Mouse (Mus musculus) CH12.LX (cell line): ENCODE data around the gene Plcg2. TPM values are rescaled to one million over a fixed set of nuclear protein-coding genes. Genes with fewer than 3 reads are reported as not detected.

Source experiments
- DNase-seq: peaks from one replicate; pipeline ENCODE4 v3.0.0-alpha.2; 2013; ENCODE audit errors: extremely low read depth
- H3K27ac ChIP-seq: 2 replicates; pipeline ENCODE4 v1.5.1; 2012; ENCODE audit warnings: low read depth, mild to moderate bottlenecking, control low read depth, moderate library complexity; ENCODE audit not compliant: insufficient read depth
- H3K27me3 ChIP-seq: replicated peaks from 2 replicates; pipeline ENCODE3; 2012; ENCODE audit warnings: inconsistent platforms
- H3K36me3 ChIP-seq, 2 experiments: replicated peaks in 1 of 2; 2 replicates each; pipeline versions ENCODE3 to v1.6.1; 2012; ENCODE audit warnings: inconsistent platforms in 1 of 2, low read length in 1 of 2, mild to moderate bottlenecking in 1 of 2, mixed read lengths in 1 of 2, moderate library complexity in 1 of 2; ENCODE audit not compliant: control insufficient read depth in 1 of 2, insufficient read depth in 1 of 2
- H3K4me1 ChIP-seq, 2 experiments: 2 replicates each; pipeline ENCODE4 v1.6.1; 2012; ENCODE audit warnings: inconsistent platforms in 1 of 2, moderate library complexity in 1 of 2; ENCODE audit not compliant: insufficient read depth in 2 of 2, control insufficient read depth in 1 of 2
- H3K4me2 ChIP-seq: 2 replicates; pipeline ENCODE4 v1.6.1; 2012; ENCODE audit warnings: low read depth, mild to moderate bottlenecking, control low read depth; ENCODE audit not compliant: poor library complexity, insufficient read depth, severe bottlenecking
- H3K4me3 ChIP-seq, 3 experiments: fragments of 150-350 bp in 1 of 3; sonication (generic) in 1 of 3; replicated peaks in 1 of 3; 2 replicates each; pipeline versions ENCODE3 to v1.5.1; 2011 to 2012; ENCODE audit warnings: low read depth in 2 of 3, low read length in 2 of 3, mild to moderate bottlenecking in 2 of 3, moderate library complexity in 2 of 3, control low read depth in 1 of 3, improper control_type of control experiment in 1 of 3, inconsistent platforms in 1 of 3, mixed read lengths in 1 of 3; ENCODE audit not compliant: poor library complexity in 1 of 3
- H3K79me2 ChIP-seq: replicated peaks from 2 replicates; pipeline ENCODE4 v1.6.1; 2012; ENCODE audit warnings: mild to moderate bottlenecking, moderate library complexity; ENCODE audit not compliant: control insufficient read depth, poor library complexity, insufficient read depth, severe bottlenecking; ENCODE audit errors: extremely low read depth
- H3K9ac ChIP-seq: 2 replicates; pipeline ENCODE4 v1.6.1; 2012; ENCODE audit warnings: low read depth, mild to moderate bottlenecking, control low read depth, moderate library complexity; ENCODE audit not compliant: insufficient read depth
- H3K9me3 ChIP-seq: replicated peaks from 2 replicates; pipeline ENCODE3; 2012; ENCODE audit warnings: low read length, inconsistent platforms, mixed read lengths
- BHLHE40 ChIP-seq: IDR thresholded peaks from 2 replicates; pipeline ENCODE4 v1.6.1; 2011; ENCODE audit warnings: mild to moderate bottlenecking, low read depth, low read length, improper control_type of control experiment
- CHD1 ChIP-seq: IDR thresholded peaks from 2 replicates; pipeline ENCODE4 v1.6.1; 2012; ENCODE audit warnings: low read depth, low read length, improper control_type of control experiment, inconsistent platforms
- CHD2 ChIP-seq: IDR thresholded peaks from 2 replicates; pipeline ENCODE4 v1.6.1; 2011; ENCODE audit warnings: low read length, improper control_type of control experiment
- CTCF ChIP-seq, 2 experiments: IDR thresholded peaks in 1 of 2; conservative IDR thresholded peaks in 1 of 2; 2 replicates each; pipeline ENCODE4 v1.5.1; 2011 to 2012; ENCODE audit warnings: low read depth in 2 of 2, low read length in 2 of 2, improper control_type of control experiment in 1 of 2, inconsistent platforms in 1 of 2, mild to moderate bottlenecking in 1 of 2, moderate library complexity in 1 of 2
- E2F4 ChIP-seq: IDR thresholded peaks from 2 replicates; pipeline ENCODE4 v1.6.1; 2011; ENCODE audit warnings: low read depth, low read length, improper control_type of control experiment; ENCODE audit not compliant: insufficient replicate concordance
- ELF1 ChIP-seq: IDR thresholded peaks from 2 replicates; pipeline ENCODE4 v1.6.1; 2014; ENCODE audit warnings: low read depth, mild to moderate bottlenecking, inconsistent platforms, low read length, improper control_type of control experiment
- EP300 ChIP-seq: IDR thresholded peaks from 2 replicates; pipeline ENCODE4 v1.6.1; 2011; ENCODE audit warnings: low read length, improper control_type of control experiment
- ETS1 ChIP-seq: conservative IDR thresholded peaks from 2 replicates; pipeline ENCODE4 v1.6.1; 2012; ENCODE audit warnings: low read depth, mild to moderate bottlenecking, inconsistent platforms, low read length, improper control_type of control experiment, moderate library complexity
- GABPA ChIP-seq: IDR thresholded peaks from 2 replicates; pipeline ENCODE4 v1.6.1; 2012; ENCODE audit warnings: low read depth, low read length, improper control_type of control experiment, inconsistent platforms; ENCODE audit not compliant: insufficient replicate concordance
- HCFC1 ChIP-seq: IDR thresholded peaks from 2 replicates; pipeline ENCODE4 v1.6.1; 2012; ENCODE audit warnings: low read depth, mild to moderate bottlenecking, inconsistent platforms, low read length, improper control_type of control experiment
- IRF4 ChIP-seq: IDR thresholded peaks from 2 replicates; pipeline ENCODE4 v1.6.1; 2014; ENCODE audit warnings: low read depth, mild to moderate bottlenecking, inconsistent platforms, low read length, improper control_type of control experiment
- JUN ChIP-seq: IDR thresholded peaks from 2 replicates; pipeline ENCODE4 v1.6.1; 2011; ENCODE audit warnings: low read depth, mild to moderate bottlenecking, low read length, improper control_type of control experiment, moderate library complexity; ENCODE audit not compliant: insufficient read depth
- JUND ChIP-seq: conservative IDR thresholded peaks from 2 replicates; pipeline ENCODE4 v1.6.1; 2011; ENCODE audit warnings: low read depth, low read length, improper control_type of control experiment
- KAT2A ChIP-seq: IDR thresholded peaks from 2 replicates; pipeline ENCODE4 v1.6.1; 2012; ENCODE audit warnings: low read length, improper control_type of control experiment, inconsistent platforms; ENCODE audit not compliant: insufficient replicate concordance
- MAFK ChIP-seq: IDR thresholded peaks from 2 replicates; pipeline ENCODE4 v1.6.1; 2011; ENCODE audit warnings: low read length, improper control_type of control experiment; ENCODE audit not compliant: insufficient replicate concordance
- MAZ ChIP-seq: IDR thresholded peaks from 2 replicates; pipeline ENCODE4 v1.6.1; 2012; ENCODE audit warnings: low read depth, mild to moderate bottlenecking, inconsistent platforms, low read length, improper control_type of control experiment, moderate library complexity
- MXI1 ChIP-seq: IDR thresholded peaks from 2 replicates; pipeline ENCODE4 v1.6.1; 2011; ENCODE audit warnings: mild to moderate bottlenecking, low read depth, low read length, improper control_type of control experiment
- MYC ChIP-seq: IDR thresholded peaks from 2 replicates; pipeline ENCODE4 v1.6.1; 2011; ENCODE audit warnings: low read depth, mild to moderate bottlenecking, improper control_type of control experiment, low read length
- NELFE ChIP-seq: IDR thresholded peaks from 2 replicates; pipeline ENCODE4 v1.6.1; 2011; ENCODE audit warnings: low read depth, low read length, improper control_type of control experiment
- NRF1 ChIP-seq: IDR thresholded peaks from 2 replicates; pipeline ENCODE4 v1.6.1; 2014; ENCODE audit warnings: low read depth, mild to moderate bottlenecking, inconsistent platforms, low read length, improper control_type of control experiment, moderate library complexity
- PAX5 ChIP-seq: IDR thresholded peaks from 2 replicates; pipeline ENCODE4 v1.6.1; 2012; ENCODE audit warnings: low read length, inconsistent platforms, mixed read lengths
- POLR2A ChIP-seq: IDR thresholded peaks from 2 replicates; pipeline ENCODE4 v1.6.1; 2011; ENCODE audit warnings: low read depth, mild to moderate bottlenecking, improper control_type of control experiment, low read length
- POLR2AphosphoS2 ChIP-seq: IDR thresholded peaks from 2 replicates; pipeline ENCODE4 v1.6.1; 2011; ENCODE audit warnings: low read depth, low read length, improper control_type of control experiment
- RAD21 ChIP-seq: IDR thresholded peaks from 2 replicates; pipeline ENCODE4 v1.6.1; 2011; ENCODE audit warnings: low read depth, mild to moderate bottlenecking, low read length, improper control_type of control experiment, moderate library complexity
- RCOR1 ChIP-seq: conservative IDR thresholded peaks from 2 replicates; pipeline ENCODE4 v1.6.1; 2012; ENCODE audit warnings: low read depth, mild to moderate bottlenecking, inconsistent platforms, low read length, improper control_type of control experiment
- SIN3A ChIP-seq: IDR thresholded peaks from 2 replicates; pipeline ENCODE4 v1.6.1; 2012; ENCODE audit warnings: low read length, improper control_type of control experiment, inconsistent platforms
- SMC3 ChIP-seq: IDR thresholded peaks from 2 replicates; pipeline ENCODE4 v1.6.1; 2011; ENCODE audit warnings: low read depth, low read length, improper control_type of control experiment
- TBP ChIP-seq: conservative IDR thresholded peaks from 2 replicates; pipeline ENCODE4 v1.6.1; 2011; ENCODE audit warnings: low read depth, low read length, improper control_type of control experiment
- TCF12 ChIP-seq: IDR thresholded peaks from 2 replicates; pipeline ENCODE4 v1.6.1; 2014; ENCODE audit warnings: low read depth, mild to moderate bottlenecking, inconsistent platforms, low read length, improper control_type of control experiment
- UBTF ChIP-seq: IDR thresholded peaks from 2 replicates; pipeline ENCODE4 v1.6.1; 2012; ENCODE audit warnings: low read depth, mild to moderate bottlenecking, inconsistent platforms, low read length, improper control_type of control experiment, moderate library complexity
- USF1 ChIP-seq: IDR thresholded peaks from 2 replicates; pipeline ENCODE4 v1.6.1; 2014; ENCODE audit warnings: low read depth, mild to moderate bottlenecking, inconsistent platforms, low read length, improper control_type of control experiment
- USF2 ChIP-seq: conservative IDR thresholded peaks from 2 replicates; pipeline ENCODE4 v1.6.1; 2011; ENCODE audit warnings: low read depth, low read length, improper control_type of control experiment
- ZC3H11A ChIP-seq: IDR thresholded peaks from 2 replicates; pipeline ENCODE4 v1.6.1; 2012; ENCODE audit warnings: low read depth, mild to moderate bottlenecking, inconsistent platforms, low read length, improper control_type of control experiment
- ZKSCAN1 ChIP-seq: IDR thresholded peaks from 2 replicates; pipeline ENCODE4 v1.6.1; 2012; ENCODE audit warnings: low read depth, inconsistent platforms, low read length, improper control_type of control experiment, borderline replicate concordance
- ZMIZ1 ChIP-seq: IDR thresholded peaks from 2 replicates; pipeline ENCODE4 v1.6.1; 2012; ENCODE audit warnings: low read depth, mild to moderate bottlenecking, inconsistent platforms, low read length, improper control_type of control experiment
- dilution Hi-C: fragments of 300-500 bp; cut with MboI; formaldehyde crosslinking; loops from 2 replicates; pipeline ENCODE4 v1.14.3; 2020; ENCODE audit warnings: low sequenced_read_pairs; ENCODE audit not compliant: extremely low pct_unique_long_range_greater_than_20kb, extremely low pct_ligation_motif_present
- in situ Hi-C: fragments of 300-500 bp; cut with MboI; formaldehyde crosslinking; loops from 3 replicates; pipeline ENCODE4 v1.14.3; 2019; ENCODE audit warnings: low sequenced_read_pairs, low pct_ligation_motif_present, low pct_unique_long_range_greater_than_20kb, mixed read lengths
- polyA plus RNA-seq: library from polyadenylated mRNA; unstranded; fragments of >175 nt; gene quantifications from 2 replicates; pipeline ENCODE4 v1.2.1, GENCODE M21; 2012; ENCODE audit warnings: low read depth; ENCODE audit not compliant: insufficient read length
- total RNA-seq, 2 experiments: library from RNA; depleted of rRNA; stranded (reverse); fragments of 300-350 nt in 1 of 2; fragments of >200 nt in 1 of 2; gene quantifications; 2 replicates each; pipeline ENCODE4 v1.2.3; 2012 to 2014

Plcg2 gene
- total and polyA plus RNA-seq, 3 experiments = 129 to 196 (median 194) TPM

DNA sequence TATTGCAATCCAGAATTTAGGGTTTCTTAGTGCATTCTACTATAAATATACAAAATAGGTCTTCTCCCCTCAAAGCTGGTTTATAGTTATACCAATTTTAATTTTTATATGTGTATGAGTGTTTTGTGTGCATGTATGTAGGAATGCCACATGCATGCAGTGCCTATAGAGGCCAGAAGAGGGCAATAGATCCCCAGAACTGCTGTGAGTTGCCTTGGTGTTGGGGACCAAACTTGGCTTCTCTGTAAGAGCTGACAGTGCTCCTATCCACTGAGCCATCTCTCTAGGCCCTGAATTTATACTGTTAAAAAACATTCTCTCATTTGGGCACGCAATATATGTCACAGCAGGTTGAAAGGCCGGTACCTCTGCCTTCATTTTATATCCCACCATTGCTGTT lies 147.9 kb downstream of the Plcg2 start:
- Histone ChIP-seq H3K27me3 (no peaks in the 10 kb centered on the region), H3K27ac (no peak overlapping the region), H3K4me2 (no peak overlapping the region), H3K79me2 (no peaks in the 10 kb centered on the region), H3K4me1 (no peaks in the 10 kb centered on the region), H3K4me3 (no peak overlapping the region), H3K9me3 (peaks cover 7% of the 10 kb centered on the region), H3K9ac (no peak overlapping the region), H3K36me3 (no peaks in the 10 kb centered on the region)
- no peak for TF ChIP-seq RCOR1
- no peak for TF ChIP-seq ZMIZ1
- peak; percentile 54; the same call in 1 of the 2 replicates for TF ChIP-seq MYC
- no peak for TF ChIP-seq ZKSCAN1
- TF ChIP-seq MXI1 = no peak
- no peak for TF ChIP-seq POLR2AphosphoS2
- no peak for TF ChIP-seq TBP
- TF ChIP-seq NRF1 = no peak
- TF ChIP-seq POLR2A = no peak
- TF ChIP-seq CTCF (conservative IDR thresholded peaks at IDR 0.05 in 1 of 2, IDR thresholded peaks at IDR 0.05 in 1 of 2; ENCODE audit: low read depth in 2 of 2, low read length in 2 of 2) = peak; percentile 81 to 87
- no peak for TF ChIP-seq KAT2A
- no peak for TF ChIP-seq MAFK
- no peak for TF ChIP-seq EP300
- TF ChIP-seq USF2 = no peak
- TF ChIP-seq UBTF = no peak
- TF ChIP-seq E2F4 = no peak
- TF ChIP-seq ZC3H11A = no peak
- TF ChIP-seq MAZ = no peak
- no peak for TF ChIP-seq CHD2
- TF ChIP-seq TCF12 = no peak
- TF ChIP-seq IRF4 = no peak
- TF ChIP-seq GABPA = no peak
- no peak for TF ChIP-seq CHD1
- peak; percentile 78 for TF ChIP-seq RAD21
- no peak for TF ChIP-seq JUND
- TF ChIP-seq USF1 = no peak
- TF ChIP-seq SIN3A = no peak
- no peak for TF ChIP-seq BHLHE40
- TF ChIP-seq NELFE = no peak
- no peak for TF ChIP-seq JUN
- no peak for TF ChIP-seq ETS1
- no peak for TF ChIP-seq ELF1
- TF ChIP-seq HCFC1 = no peak
- TF ChIP-seq PAX5 = no peak
- peak; percentile 65 for TF ChIP-seq SMC3
- peak; percentile 63 for DNase-seq
- in situ Hi-C loops (loop anchor here (25.0 kb wide), 1 partner anchor 216 kb away; no protein-coding TSS in a partner anchor), dilution Hi-C loops (no loop called here)
